Mouse (Mus musculus) C2C12 (cell line): ENCODE data around the gene Naa10. TPM values are rescaled to one million over a fixed set of nuclear protein-coding genes. Genes with fewer than 3 reads are reported as not detected.

Experiments
- H3K27me3 ChIP-seq: one replicate; pipeline ENCODE4 v1.6.1; 2011; ENCODE audit not compliant: control insufficient read depth, insufficient read depth, insufficient read length
- H3K36me3 ChIP-seq: one replicate; pipeline ENCODE4 v1.6.1; 2011; ENCODE audit not compliant: control insufficient read depth, insufficient read depth
- H3K4me3 ChIP-seq: one replicate; pipeline ENCODE4 v1.5.1; 2011; ENCODE audit warnings: mild to moderate bottlenecking, control low read depth; ENCODE audit not compliant: poor library complexity, insufficient read depth, severe bottlenecking
- H3K79me2 ChIP-seq: one replicate; pipeline ENCODE4 v1.6.1; 2011; ENCODE audit not compliant: control insufficient read depth, insufficient read depth
- H3K79me3 ChIP-seq: one replicate; pipeline ENCODE4 v1.6.1; 2011; ENCODE audit warnings: low read depth, control low read depth
- H3ac ChIP-seq: one replicate; pipeline ENCODE3; 2011; ENCODE audit warnings: low read depth; ENCODE audit not compliant: control insufficient read depth, insufficient read length
- CEBPB ChIP-seq: IDR thresholded peaks from one replicate; pipeline ENCODE4 v1.6.1; 2011; ENCODE audit warnings: low read depth, mild to moderate bottlenecking, control low read depth, moderate library complexity
- CTCF ChIP-seq: IDR thresholded peaks from one replicate; pipeline ENCODE4 v1.5.1; 2011; ENCODE audit not compliant: control insufficient read depth, insufficient read depth, insufficient read length
- FOSL1 ChIP-seq: IDR thresholded peaks from one replicate; pipeline ENCODE4 v1.8.0; 2011; ENCODE audit warnings: mild to moderate bottlenecking, low read length; ENCODE audit not compliant: poor library complexity, insufficient read depth, severe bottlenecking
- MAX ChIP-seq: IDR thresholded peaks from one replicate; pipeline ENCODE4 v1.6.1; 2011; ENCODE audit warnings: mild to moderate bottlenecking, control low read depth
- MYOD1 ChIP-seq: IDR thresholded peaks from one replicate; pipeline ENCODE4 v1.6.1; 2011; ENCODE audit warnings: low read depth; ENCODE audit not compliant: control insufficient read depth, insufficient read length
- MYOG ChIP-seq: IDR thresholded peaks from one replicate; pipeline ENCODE4 v1.6.1; 2011; ENCODE audit not compliant: control insufficient read depth, insufficient read length; ENCODE audit errors: extremely low read depth
- USF1 ChIP-seq: IDR thresholded peaks from one replicate; pipeline ENCODE4 v1.6.1; 2011; ENCODE audit warnings: low read depth, mild to moderate bottlenecking, control low read depth, moderate library complexity
- polyA plus RNA-seq: library from polyadenylated mRNA; unstranded; fragments of >200 nt; fragmentation: generic; extraction: Trizol; gene quantifications from one replicate; pipeline ENCODE4 v1.2.1, GENCODE M21; 2012; ENCODE audit warnings: missing spikeins

Naa10 gene
- polyA plus RNA-seq, 1 experiment, result 165 TPM

DNA sequence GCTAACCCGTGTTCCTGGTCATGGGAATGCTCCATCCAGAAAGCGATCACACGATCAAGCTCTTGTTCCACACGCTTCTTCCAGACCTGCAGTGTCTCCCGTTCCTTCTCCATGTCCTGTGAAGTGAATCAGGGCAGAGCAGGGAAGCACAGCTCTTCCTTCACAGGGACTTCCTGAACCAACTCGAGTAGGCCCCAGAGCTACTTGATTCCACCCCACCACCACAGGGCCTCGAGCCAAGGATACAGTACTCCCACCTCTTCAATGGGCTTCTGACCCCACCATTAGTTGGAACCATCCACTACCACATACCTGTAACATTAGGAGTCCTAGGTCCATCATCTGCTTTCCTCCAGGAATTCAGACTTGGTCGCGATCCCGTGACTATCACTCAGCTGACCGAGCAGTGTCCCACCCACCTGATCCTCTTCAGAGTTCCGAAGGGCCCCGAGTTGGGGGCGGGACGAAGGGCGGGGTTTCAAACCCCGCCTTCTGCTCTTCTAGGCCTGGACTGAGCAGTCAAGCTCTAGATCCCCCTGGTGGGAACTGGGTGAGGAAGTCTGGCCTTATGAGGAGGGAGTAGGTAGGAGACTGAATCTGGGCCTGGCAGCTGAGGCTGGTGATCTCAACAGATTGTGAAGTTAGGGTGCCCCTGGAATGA is 8.8 kb upstream of the Naa10 start, which contains the start of gene Renbp:
Renbp (minus strand) TSS at position 449 of the 661 bp plus-strand sequence.
- Histone ChIP-seq H3K79me2 (no peaks in the 10 kb centered on the region), H3ac (no peak within 1 kb of the TSS), H3K36me3 (no peaks in the 10 kb centered on the region), H3K27me3 (no peaks in the 10 kb centered on the region), H3K79me3 (no peaks in the 10 kb centered on the region), H3K4me3 (no peak within 1 kb of the TSS)
- no peak for TF ChIP-seq MYOG
- TF ChIP-seq MYOD1, result no peak
- TF ChIP-seq CEBPB, result no peak
- TF ChIP-seq FOSL1, result no peak
- TF ChIP-seq USF1, result no peak
- no peak for TF ChIP-seq MAX
- no peak for TF ChIP-seq CTCF

DNA sequence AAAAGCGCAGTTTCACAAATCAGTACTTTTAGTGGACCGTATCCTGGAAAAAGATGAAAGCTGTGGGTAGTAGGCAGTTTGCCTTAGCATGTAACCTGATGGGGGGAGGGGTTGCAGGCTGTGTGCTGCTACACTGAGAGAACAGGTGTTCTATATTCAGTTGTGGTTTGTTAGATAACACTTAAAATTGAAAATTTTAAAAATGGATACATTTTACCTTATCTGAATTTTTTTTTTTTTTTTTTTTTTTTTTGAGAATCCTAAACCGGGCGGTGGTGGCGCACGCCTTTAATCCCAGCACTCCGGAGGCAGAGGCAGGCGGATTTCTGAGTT is 772 bp upstream of the Naa10 start:
- H3K27me3 ChIP-seq, result no peaks in the 10 kb centered on the region
- H3ac ChIP-seq, result peak overlapping the region; percentile 74
- no peak for TF ChIP-seq CEBPB
- peaks cover 18% of the 10 kb centered on the region for H3K79me3 ChIP-seq
- H3K4me3 ChIP-seq, result no peak overlapping the region
- H3K36me3 ChIP-seq, result peaks cover 25% of the 10 kb centered on the region
- H3K79me2 ChIP-seq, result peaks cover 26% of the 10 kb centered on the region

DNA sequence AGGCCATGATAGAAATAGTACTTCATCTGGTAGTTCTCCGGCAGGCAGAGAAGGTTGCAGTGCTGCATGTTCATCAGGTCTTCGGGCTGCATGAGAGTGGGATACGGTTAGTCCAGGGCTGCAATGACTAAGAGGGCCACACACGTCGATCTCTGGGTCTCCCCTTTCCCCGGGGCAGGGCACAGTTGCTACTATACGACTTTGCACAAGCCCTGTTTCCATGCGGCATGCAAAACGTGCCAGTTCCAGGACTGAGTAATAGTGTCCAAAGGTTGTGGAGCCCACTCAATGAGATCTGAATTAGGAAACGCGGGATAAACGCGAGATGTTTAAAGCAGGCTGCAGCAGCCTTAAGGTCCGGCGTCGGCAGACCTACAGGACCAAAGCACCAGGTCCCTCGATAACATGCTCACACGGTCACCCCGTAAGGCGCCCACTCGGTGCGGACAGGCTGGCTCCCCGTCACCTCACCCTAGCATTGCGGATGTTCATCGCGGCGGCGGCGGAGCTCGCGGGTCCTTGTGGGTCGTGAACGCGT is 390 bp downstream of the Naa10 start:
- TF ChIP-seq MYOD1, result no peak
- no peak for TF ChIP-seq CEBPB
- TF ChIP-seq FOSL1, result no peak
- TF ChIP-seq MYOG, result no peak
- no peak for TF ChIP-seq CTCF
- no peak for TF ChIP-seq USF1
- TF ChIP-seq MAX, result no peak
- H3K79me2 ChIP-seq, result peaks cover 26% of the 10 kb centered on the region
- H3K27me3 ChIP-seq, result no peaks in the 10 kb centered on the region
- H3K36me3 ChIP-seq, result peaks cover 25% of the 10 kb centered on the region
- H3K79me3 ChIP-seq, result peaks cover 18% of the 10 kb centered on the region
- peak overlapping the region; percentile 57 for H3K4me3 ChIP-seq
- peak overlapping the region; percentile 96 for H3ac ChIP-seq

DNA sequence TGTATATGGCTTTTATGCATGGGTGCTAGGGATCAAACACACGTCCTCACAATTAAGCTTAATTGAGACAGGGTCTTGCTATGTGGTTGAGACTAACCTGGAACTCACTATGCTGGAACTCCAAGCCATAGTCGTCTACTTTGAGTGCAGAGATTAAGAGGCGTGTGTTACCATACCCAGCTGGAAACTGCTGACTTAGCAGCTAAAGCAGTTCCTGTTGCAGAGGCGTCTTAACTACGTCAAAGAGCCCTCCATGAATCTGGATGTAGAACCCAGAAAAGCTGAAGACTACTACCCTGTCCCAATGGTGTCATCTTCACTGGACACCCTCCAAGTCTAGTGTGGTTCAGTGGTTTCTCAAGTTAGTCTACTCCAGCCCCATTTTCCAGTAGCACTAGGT is 3.1 kb downstream of the Naa10 start:
- Histone ChIP-seq H3K27me3 (no peaks in the 10 kb centered on the region), H3K4me3 (no peak overlapping the region), H3ac (no peak overlapping the region), H3K79me2 (peaks cover 26% of the 10 kb centered on the region), H3K79me3 (peaks cover 18% of the 10 kb centered on the region), H3K36me3 (peaks cover 25% of the 10 kb centered on the region)
- TF ChIP-seq MAX, result no peak
- no peak for TF ChIP-seq FOSL1

DNA sequence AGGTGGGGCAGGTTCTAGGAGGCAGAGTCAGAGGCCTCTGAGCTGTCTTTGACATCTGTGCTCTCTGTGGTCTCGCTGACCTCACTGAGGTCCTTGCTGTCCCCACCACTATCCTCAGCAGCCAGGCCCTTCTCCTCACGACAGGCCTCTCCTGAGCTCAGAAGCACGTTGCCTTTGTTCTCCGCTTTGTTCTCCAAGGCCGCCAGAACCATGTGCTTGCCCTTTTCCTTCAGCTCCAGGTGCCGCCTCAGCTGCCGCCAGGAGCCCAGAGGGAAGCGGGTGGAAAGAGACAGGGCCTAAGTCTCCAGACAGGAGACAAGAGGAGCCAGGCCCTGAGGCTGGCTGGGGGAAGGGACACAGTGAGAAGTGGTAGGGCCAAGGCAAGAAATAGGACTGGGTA is 4.8 kb downstream of the Naa10 start:
- Histone ChIP-seq H3ac (no peak overlapping the region), H3K79me3 (peaks cover 18% of the 10 kb centered on the region), H3K79me2 (peaks cover 26% of the 10 kb centered on the region), H3K27me3 (no peaks in the 10 kb centered on the region), H3K4me3 (no peak overlapping the region), H3K36me3 (peaks cover 25% of the 10 kb centered on the region)
- TF ChIP-seq CTCF (no peak), FOSL1 (no peak), MAX (no peak), MYOG (no peak), CEBPB (no peak), USF1 (no peak)

DNA sequence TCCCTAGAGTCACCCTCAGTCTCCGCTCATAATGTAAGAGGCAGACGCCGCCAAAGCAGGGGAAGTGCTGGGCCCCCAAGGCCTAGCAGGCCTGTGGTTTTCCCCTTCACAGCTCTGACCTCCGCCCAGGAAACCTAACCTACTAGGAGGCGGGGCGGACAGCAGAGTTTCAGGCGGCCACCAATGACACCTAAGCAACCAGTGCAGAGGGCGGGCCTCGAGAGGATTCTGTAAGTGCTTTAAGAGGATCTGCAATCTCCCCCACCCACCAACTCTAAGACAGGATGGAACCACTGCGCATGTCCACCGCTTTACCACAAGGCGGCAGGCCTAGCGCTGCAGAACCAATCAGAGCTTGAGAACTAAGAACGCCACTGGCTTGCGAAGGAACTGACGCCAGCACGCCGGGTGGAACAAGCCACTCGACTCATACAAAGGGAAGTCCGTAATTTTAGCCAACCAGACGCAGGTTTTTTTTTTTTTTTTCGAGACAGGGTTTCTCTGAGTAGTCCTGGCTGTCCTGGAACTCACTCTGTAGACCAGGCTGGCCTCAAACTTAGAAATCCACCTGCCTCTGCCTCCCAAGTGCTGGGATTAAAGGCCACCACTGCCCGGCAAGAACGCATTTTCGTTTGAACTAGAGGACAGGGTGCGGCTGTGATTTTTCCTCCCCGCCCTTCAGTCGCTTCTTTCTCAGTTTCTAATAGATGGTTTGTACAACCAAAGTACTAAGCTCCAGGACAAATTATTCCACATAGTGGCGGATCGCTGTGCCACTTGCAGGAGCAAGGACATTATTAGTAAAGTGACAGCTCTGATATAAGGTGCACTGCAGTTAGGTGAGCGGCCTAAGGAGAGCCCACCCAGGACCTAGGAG is 6.7 kb downstream of the Naa10 start:
- no peaks in the 10 kb centered on the region for H3K27me3 ChIP-seq
- H3ac ChIP-seq, result peak overlapping the region; percentile 35
- H3K79me3 ChIP-seq, result peaks cover 5% of the 10 kb centered on the region
- peaks cover 24% of the 10 kb centered on the region for H3K36me3 ChIP-seq
- peaks cover 11% of the 10 kb centered on the region for H3K79me2 ChIP-seq
- no peak for TF ChIP-seq MYOG
- no peak for TF ChIP-seq MYOD1
- TF ChIP-seq FOSL1, result no peak
- TF ChIP-seq USF1, result no peak
- TF ChIP-seq MAX, result no peak
- TF ChIP-seq CTCF, result no peak
- TF ChIP-seq CEBPB, result no peak
- no peak overlapping the region for H3K4me3 ChIP-seq
